Mouse (Mus musculus): ENCODE measurements at regions not wholly inside any gene's neighbourhood (a gene's known extent, or its start where the extent isn't known, plus 50 kb on each side); places are given as distances from the start of the nearest gene placed in this dataset.

- H3K4me1 ChIP-seq (ENCODE audit: control insufficient read depth, insufficient read depth, low read length) = peaks cover 2% of the 10 kb centered on the region
Measured at GRCm38 (mm10) chr1:92712366-92712765, 63.7 kb upstream of the Otos start.

GRCm38 (mm10) chr1:92710321-92710839 is 61.7 kb upstream of the Otos start:
- no peak overlapping the region for H3K9ac ChIP-seq (ENCODE audit: low read depth, poor library complexity, severe bottlenecking)
- no peaks in the 10 kb centered on the region for H3K27me3 ChIP-seq (ENCODE audit: control insufficient read depth, insufficient read depth, low read length, poor library complexity, severe bottlenecking)
- no peaks in the 10 kb centered on the region for H3K36me3 ChIP-seq (ENCODE audit: control insufficient read depth, insufficient read depth, low read length, poor library complexity, severe bottlenecking)
- H3K27ac ChIP-seq (ENCODE audit: insufficient read depth, low read length) = no peak overlapping the region
- no peak overlapping the region for H3K4me3 ChIP-seq (ENCODE audit: low read depth, low read length)
- TF ChIP-seq EP300 (IDR thresholded peaks at IDR 0.05; ENCODE audit: insufficient read depth, low read depth, low read length) (no peak), CTCF (IDR thresholded peaks at IDR 0.05; ENCODE audit: low read depth, low read length) (no peak), POLR2A (IDR thresholded peaks at IDR 0.05; ENCODE audit: insufficient read depth, low read length) (no peak)
- H3K4me1 ChIP-seq (ENCODE audit: control insufficient read depth, insufficient read depth, low read length) = peaks cover 2% of the 10 kb centered on the region
- H3K9me3 ChIP-seq (replicated peaks; ENCODE audit: control insufficient read depth, insufficient read depth, low read length, poor library complexity, severe bottlenecking) = no peaks in the 10 kb centered on the region

More at GRCm38 (mm10) chr1:92712366-92712765, 63.7 kb upstream of the Otos start:
- Histone ChIP-seq H3K36me3 (ENCODE audit: control insufficient read depth, insufficient read depth, low read length, poor library complexity, severe bottlenecking) (no peaks in the 10 kb centered on the region), H3K9ac (ENCODE audit: low read depth, poor library complexity, severe bottlenecking) (no peak overlapping the region), H3K27ac (ENCODE audit: insufficient read depth, low read length) (no peak overlapping the region), H3K9me3 (replicated peaks; ENCODE audit: control insufficient read depth, insufficient read depth, low read length, poor library complexity, severe bottlenecking) (no peaks in the 10 kb centered on the region), H3K27me3 (ENCODE audit: control insufficient read depth, insufficient read depth, low read length, poor library complexity, severe bottlenecking) (no peaks in the 10 kb centered on the region), H3K4me3 (ENCODE audit: low read depth, low read length) (no peak overlapping the region)
- TF ChIP-seq POLR2A (IDR thresholded peaks at IDR 0.05; ENCODE audit: insufficient read depth, low read length) (no peak), CTCF (IDR thresholded peaks at IDR 0.05; ENCODE audit: low read depth, low read length) (no peak), EP300 (IDR thresholded peaks at IDR 0.05; ENCODE audit: insufficient read depth, low read depth, low read length) (no peak)

GRCm38 (mm10) chr1:92709190-92709850 is 60.7 kb upstream of the Otos start:
- Histone ChIP-seq H3K4me3 (ENCODE audit: low read depth, low read length) (no peak overlapping the region), H3K4me1 (ENCODE audit: control insufficient read depth, insufficient read depth, low read length) (peaks cover 2% of the 10 kb centered on the region), H3K27ac (ENCODE audit: insufficient read depth, low read length) (no peak overlapping the region), H3K9ac (ENCODE audit: low read depth, poor library complexity, severe bottlenecking) (no peak overlapping the region), H3K27me3 (ENCODE audit: control insufficient read depth, insufficient read depth, low read length, poor library complexity, severe bottlenecking) (no peaks in the 10 kb centered on the region), H3K36me3 (ENCODE audit: control insufficient read depth, insufficient read depth, low read length, poor library complexity, severe bottlenecking) (no peaks in the 10 kb centered on the region), H3K9me3 (replicated peaks; ENCODE audit: control insufficient read depth, insufficient read depth, low read length, poor library complexity, severe bottlenecking) (no peaks in the 10 kb centered on the region)
- no peak for TF ChIP-seq CTCF (IDR thresholded peaks at IDR 0.05; ENCODE audit: low read depth, low read length)
- no peak for TF ChIP-seq EP300 (IDR thresholded peaks at IDR 0.05; ENCODE audit: insufficient read depth, low read depth, low read length)
- no peak for TF ChIP-seq POLR2A (IDR thresholded peaks at IDR 0.05; ENCODE audit: insufficient read depth, low read length)

- no peak for TF ChIP-seq CTCF (IDR thresholded peaks at IDR 0.05; ENCODE audit: low read depth, low read length)
- no peak for TF ChIP-seq EP300 (IDR thresholded peaks at IDR 0.05; ENCODE audit: insufficient read depth, low read depth, low read length)
- no peak for TF ChIP-seq POLR2A (IDR thresholded peaks at IDR 0.05; ENCODE audit: insufficient read depth, low read length)
- no peak overlapping the region for H3K27ac ChIP-seq (ENCODE audit: insufficient read depth, low read length)
- H3K4me3 ChIP-seq (ENCODE audit: low read depth, low read length) = no peak overlapping the region
- peaks cover 2% of the 10 kb centered on the region for H3K4me1 ChIP-seq (ENCODE audit: control insufficient read depth, insufficient read depth, low read length)
- H3K9me3 ChIP-seq (replicated peaks; ENCODE audit: control insufficient read depth, insufficient read depth, low read length, poor library complexity, severe bottlenecking) = no peaks in the 10 kb centered on the region
- H3K36me3 ChIP-seq (ENCODE audit: control insufficient read depth, insufficient read depth, low read length, poor library complexity, severe bottlenecking) = no peaks in the 10 kb centered on the region
- H3K9ac ChIP-seq (ENCODE audit: low read depth, poor library complexity, severe bottlenecking) = no peak overlapping the region
- H3K27me3 ChIP-seq (ENCODE audit: control insufficient read depth, insufficient read depth, low read length, poor library complexity, severe bottlenecking) = no peaks in the 10 kb centered on the region
Measured at GRCm38 (mm10) chr1:92707917-92708897, 59.6 kb upstream of the Otos start.

GRCm38 (mm10) chr1:92707441-92707840 is 58.8 kb upstream of the Otos start:
- TF ChIP-seq EP300 (IDR thresholded peaks at IDR 0.05; ENCODE audit: insufficient read depth, low read depth, low read length) (no peak), POLR2A (IDR thresholded peaks at IDR 0.05; ENCODE audit: insufficient read depth, low read length) (no peak), CTCF (IDR thresholded peaks at IDR 0.05; ENCODE audit: low read depth, low read length) (no peak)
- Histone ChIP-seq H3K4me1 (ENCODE audit: control insufficient read depth, insufficient read depth, low read length) (peaks cover 2% of the 10 kb centered on the region), H3K27me3 (ENCODE audit: control insufficient read depth, insufficient read depth, low read length, poor library complexity, severe bottlenecking) (no peaks in the 10 kb centered on the region), H3K27ac (ENCODE audit: insufficient read depth, low read length) (no peak overlapping the region), H3K9me3 (replicated peaks; ENCODE audit: control insufficient read depth, insufficient read depth, low read length, poor library complexity, severe bottlenecking) (no peaks in the 10 kb centered on the region), H3K36me3 (ENCODE audit: control insufficient read depth, insufficient read depth, low read length, poor library complexity, severe bottlenecking) (no peaks in the 10 kb centered on the region), H3K9ac (ENCODE audit: low read depth, poor library complexity, severe bottlenecking) (no peak overlapping the region), H3K4me3 (ENCODE audit: low read depth, low read length) (no peak overlapping the region)
